Mouse (Mus musculus) neural tube, embryonic 15.5 days (tissue): ENCODE measurements around the gene Dll1. TPM values are rescaled to one million over a fixed set of nuclear protein-coding genes. Genes with fewer than 3 reads are reported as not detected.

ENCODE experiments used
- polyA plus RNA-seq: library from polyadenylated mRNA; unstranded; fragments of >200 nt; fragmentation: Nextera tagmentation; extraction: Ambion mirVana; gene quantifications from 2 replicates; pipeline ENCODE4 v1.2.1, GENCODE M21; 2015

Gene Dll1
- polyA plus RNA-seq, 1 experiment from 2014 or later, result 14.1 TPM

Other genes starting within 250 kb of the Dll1 start
- gene Fam120b, start 19.3 kb upstream of the Dll1 start, polyA plus RNA-seq, result 43.0 and 44.5 TPM in 2 replicates
- 247 and 250 TPM in 2 replicates for gene Psmb1, start 122.9 kb upstream of the Dll1 start, polyA plus RNA-seq
- 48.8 and 51.7 TPM in 2 replicates for gene Tbp, start 123.0 kb upstream of the Dll1 start, polyA plus RNA-seq
- 63.4 and 66.6 TPM in 2 replicates for gene Pdcd2, start 150.4 kb upstream of the Dll1 start, polyA plus RNA-seq
- gene Prdm9, start 187.5 kb upstream of the Dll1 start, polyA plus RNA-seq, result 1.8 and 2.3 TPM in 2 replicates